Comparison of ENCODE assay signal across 7 mouse cellular contexts in the genomic region with DNA sequence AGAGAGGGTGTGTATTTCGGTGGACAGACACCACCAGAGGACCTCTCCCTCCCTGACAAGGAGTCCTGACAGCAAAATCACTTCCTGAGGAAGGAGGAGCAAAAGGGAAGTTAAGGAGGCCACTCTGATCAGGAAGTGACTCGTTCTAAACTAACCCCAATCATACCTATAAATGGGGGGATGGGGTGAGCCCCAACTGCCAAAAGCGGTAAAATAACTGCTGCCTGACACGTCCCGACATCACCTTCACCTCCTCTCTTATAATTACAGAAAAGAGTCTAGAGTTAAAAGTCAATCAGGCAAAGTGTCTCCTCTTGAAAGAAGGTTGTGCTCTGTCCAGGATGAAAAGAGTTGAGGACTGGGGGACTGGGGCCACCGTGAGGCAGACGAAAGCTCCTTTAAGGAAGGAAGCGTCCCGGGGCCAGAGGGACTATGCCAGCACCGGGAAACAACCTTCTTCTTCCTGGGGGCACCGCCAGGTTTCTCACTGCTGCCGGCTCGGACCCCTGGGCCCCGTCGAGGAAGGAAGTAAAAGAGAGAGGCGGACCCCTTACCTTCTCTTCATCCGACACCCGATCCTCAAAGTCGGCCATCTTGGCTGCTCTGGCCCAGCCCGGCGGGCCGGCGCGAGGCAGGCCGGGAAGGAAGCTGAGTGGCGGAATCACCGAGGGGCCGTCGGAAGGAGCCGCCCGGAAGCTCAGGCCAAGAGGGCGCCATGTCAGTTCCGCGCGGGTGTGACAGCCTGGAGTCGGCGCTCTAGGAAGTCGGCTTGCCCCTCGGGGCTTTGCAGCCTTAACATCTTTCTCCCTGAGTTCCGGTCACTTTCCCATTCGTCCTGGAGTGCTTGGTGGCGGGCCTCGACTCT. TPM values are rescaled to one million over a fixed set of nuclear protein-coding genes. Genes with fewer than 3 reads are reported as not detected.
DNase-seq lines count a peak whose midpoint lies in the region; ATAC-seq lines count a peak whose summit lies in the region.

Gene St7l, plus strand, starts transcription at position 220 of the 865 bp plus-strand sequence.
Gene Capza1, minus strand, starts transcription at position 720 of the 865 bp plus-strand sequence.

- intact Hi-C loops in left cerebral cortex, postnatal 10 days (cut with DNase I), result loop anchor here (5.0 kb wide), 1 partner anchor 82 kb away; the partner anchor contains the start of genes Fam19a3 and Ppm1j

- peak; percentile 93 to 97 for DNase-seq in adrenal gland, adult (ENCODE audit: inconsistent age in 2 of 2, low spot score in 1 of 2)
- DNase-seq in embryo, embryonic 10 days (ENCODE audit: low spot score), result peak; percentile 94
- DNase-seq in gastrocnemius, postnatal 10 days, result peak; percentile 89
- peak; percentile 87 to 94 for DNase-seq in left cerebral cortex, postnatal 10 days (ENCODE audit: extremely low spot score in 1 of 2, low spot score in 2 of 2)
- DNase-seq in right cerebral cortex, postnatal 4 days, result peak; percentile 84

- peak; percentile 82 for ATAC-seq in inflammation-experienced regulatory T-cells, adult 6 months
- peak; percentile 91 for ATAC-seq in megakaryocyte-erythroid progenitor cell, adult 5-6 weeks (replicated peaks; ENCODE audit: low FRiP score, low TSS enrichment, poor library complexity, severe bottlenecking)

RNA-seq across cellular contexts. Expression of gene St7l, which starts in this region (rescaled TPM):
- 10 to 100 TPM; 13.8 to 20.8 TPM for total RNA-seq in gastrocnemius, postnatal 10 days (2021)
- 10 to 100 TPM; 27.4 to 30.8 (median 30.8) TPM for polyA plus RNA-seq in inflammation-experienced regulatory T-cells, adult 6 months (2017; shearing (Covaris generic))
- 10 to 100 TPM; 32.1 to 35.9 TPM for total RNA-seq in left cerebral cortex, postnatal 10 days (2021)
- total RNA-seq in megakaryocyte-erythroid progenitor cell, adult 5-6 weeks (2014; fragmentation: Nextera tagmentation), result 16.6 and 25.0 TPM in 2 replicates
- total RNA-seq in megakaryocyte-erythroid progenitor cell, adult 5-6 weeks (2017), result 39.7 and 49.4 TPM in 2 replicates

RNA-seq across cellular contexts. Expression of gene Capza1, which starts in this region (rescaled TPM):
- 10 to 100 TPM; 38.1 to 42.5 TPM for total RNA-seq in gastrocnemius, postnatal 10 days (2021)
- polyA plus RNA-seq in inflammation-experienced regulatory T-cells, adult 6 months (2017; shearing (Covaris generic)), result 100 to 1,000 TPM; 260 to 774 (median 501) TPM
- 10 to 100 TPM; 45.2 to 48.3 TPM for total RNA-seq in left cerebral cortex, postnatal 10 days (2021)
- 145 and 168 TPM in 2 replicates for total RNA-seq in megakaryocyte-erythroid progenitor cell, adult 5-6 weeks (2014; fragmentation: Nextera tagmentation)
- 210 and 213 TPM in 2 replicates for total RNA-seq in megakaryocyte-erythroid progenitor cell, adult 5-6 weeks (2017)

Comparison
In these comparisons a context has a peak if more than half of its experiments do, and no peak if none do; other contexts are left out.
1. Peak in every context shown above with its lines: DNase-seq and ATAC-seq.